Mouse (Mus musculus): ENCODE results near the gene Cbr2. TPM values are rescaled to one million over a fixed set of nuclear protein-coding genes. Genes with fewer than 3 reads are reported as not detected.
A peak's percentile ranks its signal among the peaks of the same experiment; 100 is the strongest.
"Not testable (repeated sequence)": the region's sequence is repeated elsewhere in the genome, so short reads cannot be mapped to it uniquely, and the experiment has no call there.

Gene Cbr2
- polyA plus RNA-seq (2012; rRNA removed): 5.0 and 17.1 TPM in 2 replicates

DNA sequence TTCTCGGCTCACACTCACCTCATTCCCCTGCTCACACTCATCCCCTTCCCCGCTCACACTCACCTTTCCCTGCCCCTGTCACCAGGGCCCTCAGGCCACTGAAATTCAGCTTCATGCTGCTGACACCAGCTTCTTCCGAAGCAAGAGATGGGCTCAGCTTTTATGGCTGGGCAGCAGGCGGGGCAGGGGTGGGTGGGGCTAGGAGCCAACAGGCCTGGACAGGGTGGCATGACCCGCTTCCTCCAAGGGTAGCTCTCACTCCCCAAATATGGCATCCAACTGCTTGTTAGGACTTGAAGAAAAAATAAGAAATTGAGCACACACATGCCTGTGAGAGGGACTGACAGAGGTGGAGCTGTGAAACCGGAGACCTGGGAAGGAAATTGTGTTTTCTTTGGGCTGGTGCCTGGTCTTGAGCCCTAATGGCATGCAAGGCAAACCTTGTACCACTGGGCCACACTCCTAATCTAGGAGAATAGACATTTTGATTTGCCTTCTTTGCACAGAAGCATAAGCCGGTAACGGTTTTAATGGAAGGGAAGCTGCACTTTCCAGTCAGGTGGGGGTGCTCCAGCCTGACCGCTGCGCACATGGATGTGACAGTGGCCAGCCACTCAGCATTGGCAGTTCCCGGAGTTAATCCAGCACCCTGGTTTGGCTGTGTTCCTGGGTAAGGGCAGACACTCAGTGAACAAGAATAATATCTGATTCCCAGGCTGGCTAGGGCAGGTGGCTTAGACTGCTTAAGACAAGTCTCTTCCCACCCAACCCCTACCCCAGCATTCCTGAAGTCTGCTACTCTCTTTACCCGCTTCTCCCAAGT lies at the start of gene Cbr2:
Gene Cbr2 (minus strand): TSS at position 257 of the 823 bp plus-strand sequence.
- no peak for DNase-seq (ENCODE audit: extremely low spot score in 1 of 2, low spot score in 1 of 2)

DNA sequence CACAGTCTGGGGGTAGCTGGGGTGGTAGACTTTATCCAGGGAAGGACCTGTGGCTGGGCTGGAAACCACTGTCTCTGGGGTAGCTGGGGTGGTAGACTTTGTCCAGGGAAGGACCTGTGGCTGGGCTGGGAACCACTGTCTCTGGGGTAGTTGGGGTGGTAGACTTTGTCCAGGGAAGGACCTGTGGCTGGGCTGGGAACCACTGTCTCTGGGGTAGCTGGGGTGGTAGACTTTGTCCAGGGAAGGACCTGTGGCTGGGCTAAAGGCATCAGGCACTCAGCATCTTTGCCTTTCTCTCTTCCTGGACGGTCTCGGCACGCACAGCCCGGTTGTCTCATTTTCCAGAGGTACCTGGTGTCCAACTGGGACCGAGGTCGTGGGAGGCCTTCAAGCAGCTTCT lies 49.4 kb upstream of the Cbr2 start:
- DNase-seq (ENCODE audit: extremely low spot score in 1 of 2, low spot score in 1 of 2): not testable (repeated sequence)

DNA sequence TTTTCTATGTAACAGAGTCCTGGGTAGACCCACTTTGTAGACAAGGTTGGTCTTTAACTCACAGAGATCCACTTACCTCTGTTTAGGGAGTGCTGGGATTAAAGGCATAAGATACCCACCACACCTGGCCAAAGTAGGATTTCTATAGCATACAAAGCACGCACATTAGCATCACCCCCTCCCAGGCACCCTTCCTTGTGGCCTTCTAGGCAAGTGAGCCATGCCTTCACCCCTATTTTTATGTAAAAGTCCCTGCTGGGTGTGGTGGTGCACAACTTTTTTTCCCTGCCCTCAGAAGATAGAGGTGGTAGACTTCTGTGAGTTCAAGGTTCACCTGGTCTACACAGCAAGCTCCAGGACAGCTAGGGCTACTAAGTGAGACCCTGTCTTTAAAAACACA lies 48.0 kb upstream of the Cbr2 start:
- DNase-seq (ENCODE audit: extremely low spot score in 1 of 2, low spot score in 1 of 2): no peak

DNA sequence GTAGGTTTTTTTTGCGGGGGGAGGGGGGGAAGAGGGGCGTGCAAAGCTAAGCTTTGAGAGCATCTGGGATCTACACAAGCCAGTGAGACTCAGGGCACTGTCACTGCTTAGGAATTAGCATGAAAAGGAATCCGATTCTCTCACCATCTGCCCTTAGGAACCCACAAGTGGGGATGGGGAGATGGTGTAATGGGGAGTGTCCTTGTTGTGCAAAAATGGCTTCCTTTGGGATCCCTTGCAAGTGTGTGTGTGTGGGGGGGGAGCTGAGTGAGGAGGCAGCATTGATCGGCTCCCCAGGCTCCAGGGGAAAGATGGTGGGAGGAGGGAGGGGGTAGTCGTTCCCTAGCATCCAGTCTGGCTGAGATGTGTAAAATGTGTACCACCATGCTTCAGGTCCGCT lies 45.2 kb upstream of the Cbr2 start:
- DNase-seq (ENCODE audit: extremely low spot score in 1 of 2, low spot score in 1 of 2): no peak

DNA sequence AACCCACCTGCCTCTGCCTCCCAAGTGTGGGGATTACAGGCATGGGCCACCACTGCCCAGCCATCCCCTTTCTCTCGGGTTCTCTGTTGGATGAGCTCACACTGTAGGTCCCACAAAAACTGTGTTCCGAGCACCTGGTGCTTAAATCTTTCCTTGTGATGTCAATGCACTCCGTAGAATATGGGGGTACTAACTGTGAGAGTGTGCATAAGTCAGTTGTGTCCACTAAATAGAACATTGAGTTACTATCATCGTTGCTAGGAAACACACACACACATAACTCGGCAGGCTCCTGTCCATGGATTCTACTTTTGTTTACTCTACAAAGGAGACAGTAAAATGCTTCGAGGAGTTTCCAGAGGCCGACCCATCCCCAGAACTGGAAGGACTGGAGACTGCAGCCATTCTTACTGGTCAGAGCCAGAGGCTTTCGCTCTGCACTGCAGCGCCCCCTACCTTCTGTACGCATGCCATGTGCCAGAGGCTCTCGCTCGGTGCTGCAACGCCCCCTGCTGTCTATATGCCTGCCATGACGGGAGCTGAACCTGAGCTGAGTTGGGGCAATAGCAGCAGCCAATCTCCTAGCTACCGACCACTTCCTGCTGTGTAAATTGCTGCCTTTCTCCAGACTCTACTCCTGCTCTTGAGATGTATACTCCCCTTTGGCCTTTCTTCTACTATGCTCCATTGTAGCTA lies 44.0 kb upstream of the Cbr2 start:
- DNase-seq (ENCODE audit: extremely low spot score in 1 of 2, low spot score in 1 of 2): peak; percentile 78 to 99

DNA sequence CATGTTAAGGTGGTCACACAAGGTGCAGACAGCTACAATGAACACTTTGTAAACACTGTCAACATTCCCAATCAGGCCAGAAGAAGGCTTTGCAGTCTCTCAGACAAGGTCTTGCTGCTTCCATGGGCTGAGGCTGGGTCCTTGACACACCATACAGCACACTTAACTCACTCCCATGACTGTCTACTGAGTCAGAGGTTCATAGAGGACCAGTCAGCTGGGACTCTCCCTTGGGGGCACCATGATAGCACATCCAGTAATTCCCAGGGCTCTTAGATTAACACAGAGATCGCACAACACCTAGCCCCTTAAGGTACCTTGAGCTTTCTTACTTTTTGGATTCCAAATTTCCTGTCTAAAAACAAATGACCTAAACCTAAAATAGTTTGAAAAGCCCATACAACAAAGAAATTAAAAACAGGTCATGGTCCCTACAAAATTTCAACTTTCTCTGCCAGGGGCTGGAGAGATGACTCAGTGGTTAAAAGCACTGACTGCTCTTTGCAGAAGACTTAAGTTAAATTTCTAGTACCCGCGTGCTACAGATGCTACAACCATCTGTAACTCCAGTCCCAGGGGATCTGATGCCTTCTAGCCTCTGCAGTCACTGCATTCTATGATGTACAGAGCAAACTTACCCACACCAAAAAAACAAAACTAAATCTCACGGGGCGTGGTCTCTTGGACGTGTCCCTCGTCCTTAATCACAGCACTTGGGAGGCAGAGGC lies 41.7 kb upstream of the Cbr2 start:
- DNase-seq (ENCODE audit: extremely low spot score in 1 of 2, low spot score in 1 of 2): no peak

DNA sequence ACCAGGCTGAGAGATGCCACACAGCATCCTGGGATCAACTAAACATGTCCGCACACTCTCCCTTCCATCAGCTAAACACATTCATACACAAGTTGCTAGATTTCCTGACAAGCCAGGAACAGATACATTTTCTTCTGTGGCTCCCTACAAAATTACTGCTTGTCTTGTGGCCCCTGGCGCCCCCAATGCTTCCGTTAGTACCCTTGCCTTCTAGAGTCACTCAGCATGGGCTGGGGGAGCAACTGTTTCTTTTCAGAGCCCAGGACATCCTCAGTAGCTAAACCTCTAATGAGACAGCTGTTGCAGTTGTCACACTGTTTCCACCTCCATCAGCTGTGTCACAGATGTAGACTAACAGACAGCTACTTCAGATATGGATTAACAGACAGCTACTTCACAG lies 40.8 kb upstream of the Cbr2 start:
- no peak for DNase-seq (ENCODE audit: extremely low spot score in 1 of 2, low spot score in 1 of 2)

DNA sequence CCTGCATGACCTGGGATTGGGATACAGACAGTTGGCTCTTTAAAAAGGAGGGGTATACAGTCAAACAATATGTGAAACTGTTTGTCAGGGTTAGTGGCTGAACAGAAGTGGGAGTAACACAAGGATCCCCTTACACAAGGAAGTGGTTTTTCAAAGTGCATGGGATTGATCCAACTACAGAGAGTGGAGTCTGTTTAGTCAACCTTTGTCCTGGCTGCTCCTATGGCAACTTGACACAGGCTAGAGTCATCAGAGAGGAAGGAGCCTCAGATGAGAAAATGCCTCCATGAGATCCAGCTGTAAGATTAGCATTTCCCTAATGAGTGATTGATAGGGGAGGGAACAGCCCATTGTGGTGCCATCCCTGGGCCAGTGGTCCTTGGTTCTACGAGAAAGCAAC lies 36.3 kb upstream of the Cbr2 start:
- DNase-seq (ENCODE audit: extremely low spot score in 1 of 2, low spot score in 1 of 2): no peak

DNA sequence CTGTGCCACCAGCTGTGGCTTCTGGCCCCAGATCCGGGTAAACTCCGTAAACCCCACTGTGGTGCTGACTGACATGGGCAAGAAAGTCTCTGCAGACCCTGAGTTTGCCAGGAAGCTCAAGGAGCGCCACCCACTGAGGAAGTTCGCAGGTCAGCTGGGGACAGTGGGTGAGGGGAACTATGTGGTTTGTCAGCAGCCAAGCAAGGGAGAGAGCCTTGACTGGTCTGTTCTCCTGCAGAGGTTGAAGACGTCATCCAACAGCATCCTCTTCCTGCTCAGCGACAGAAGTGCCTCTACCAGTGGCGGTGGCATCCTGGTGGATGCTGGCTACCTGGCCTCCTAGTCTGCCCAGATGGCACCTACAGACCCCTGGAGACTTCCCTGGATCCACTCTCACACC lies 35.1 kb upstream of the Cbr2 start:
- not testable (repeated sequence) for DNase-seq (ENCODE audit: extremely low spot score in 1 of 2, low spot score in 1 of 2)

DNA sequence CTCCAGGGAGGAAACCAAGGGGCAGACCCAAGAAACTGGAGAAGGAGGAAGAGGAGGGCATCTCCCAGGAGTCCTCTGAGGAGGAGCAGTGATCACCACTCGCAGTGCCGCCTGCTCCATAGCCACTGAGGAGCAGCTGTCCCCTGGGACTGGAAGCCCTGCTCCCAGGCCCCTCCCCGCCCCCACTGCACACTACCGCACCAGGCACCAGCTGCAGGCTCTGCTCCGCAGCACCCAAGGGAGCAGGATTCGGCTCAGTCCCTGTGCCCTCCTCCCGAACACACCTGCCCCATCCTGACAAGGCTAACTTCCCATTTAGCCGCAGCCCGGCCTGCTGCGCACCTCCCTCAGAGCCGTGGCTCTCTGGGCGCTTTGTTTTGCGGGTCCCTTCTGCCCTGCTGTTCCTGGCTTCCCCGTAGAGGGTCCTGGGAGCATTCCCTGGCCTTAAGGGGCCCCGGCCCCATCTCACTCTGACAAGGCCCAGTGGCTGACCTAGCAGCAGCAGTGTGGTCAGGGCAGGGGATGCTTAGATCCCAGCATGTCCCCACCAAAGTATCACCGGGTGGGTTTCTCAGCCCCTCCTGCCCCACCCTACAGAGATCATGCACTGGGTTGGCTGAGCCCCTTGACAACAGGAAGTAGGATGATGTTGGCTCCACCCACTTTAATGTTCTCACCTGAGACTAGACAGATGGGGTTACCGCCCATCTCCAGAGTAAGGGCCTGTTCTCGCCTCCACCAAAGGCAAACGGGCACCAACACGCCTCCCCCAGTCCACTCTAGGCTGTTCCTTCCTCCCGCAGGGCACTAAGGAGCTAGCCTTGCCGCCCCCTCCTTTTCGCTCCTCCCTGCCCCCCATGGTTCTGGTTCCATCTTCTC lies 31.4 kb upstream of the Cbr2 start:
- DNase-seq (ENCODE audit: extremely low spot score in 1 of 2, low spot score in 1 of 2): not testable (repeated sequence)

DNA sequence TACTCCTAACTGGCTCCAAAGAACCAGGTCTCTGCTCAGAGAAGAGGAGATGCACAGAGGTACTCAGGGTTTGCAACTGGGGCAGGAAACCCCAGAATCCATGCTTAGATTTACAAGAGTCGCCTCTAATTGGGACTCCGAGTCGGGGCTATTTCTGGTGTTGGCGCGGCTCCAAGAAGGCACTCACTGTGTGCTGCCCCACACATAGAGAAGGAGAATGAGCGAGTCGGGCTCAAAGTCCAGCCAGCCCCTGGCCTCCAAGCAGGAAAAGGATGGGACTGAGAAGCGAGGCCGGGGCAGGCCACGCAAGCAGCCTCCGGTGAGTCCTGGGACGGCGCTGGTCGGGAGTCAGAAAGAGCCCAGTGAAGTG lies 30.7 kb upstream of the Cbr2 start, which contains the start of gene Hmga1b:
Gene Hmga1b (plus strand): TSS at position 123 of the 370 bp plus-strand sequence.
- not testable (repeated sequence) for DNase-seq (ENCODE audit: extremely low spot score in 1 of 2, low spot score in 1 of 2)

DNA sequence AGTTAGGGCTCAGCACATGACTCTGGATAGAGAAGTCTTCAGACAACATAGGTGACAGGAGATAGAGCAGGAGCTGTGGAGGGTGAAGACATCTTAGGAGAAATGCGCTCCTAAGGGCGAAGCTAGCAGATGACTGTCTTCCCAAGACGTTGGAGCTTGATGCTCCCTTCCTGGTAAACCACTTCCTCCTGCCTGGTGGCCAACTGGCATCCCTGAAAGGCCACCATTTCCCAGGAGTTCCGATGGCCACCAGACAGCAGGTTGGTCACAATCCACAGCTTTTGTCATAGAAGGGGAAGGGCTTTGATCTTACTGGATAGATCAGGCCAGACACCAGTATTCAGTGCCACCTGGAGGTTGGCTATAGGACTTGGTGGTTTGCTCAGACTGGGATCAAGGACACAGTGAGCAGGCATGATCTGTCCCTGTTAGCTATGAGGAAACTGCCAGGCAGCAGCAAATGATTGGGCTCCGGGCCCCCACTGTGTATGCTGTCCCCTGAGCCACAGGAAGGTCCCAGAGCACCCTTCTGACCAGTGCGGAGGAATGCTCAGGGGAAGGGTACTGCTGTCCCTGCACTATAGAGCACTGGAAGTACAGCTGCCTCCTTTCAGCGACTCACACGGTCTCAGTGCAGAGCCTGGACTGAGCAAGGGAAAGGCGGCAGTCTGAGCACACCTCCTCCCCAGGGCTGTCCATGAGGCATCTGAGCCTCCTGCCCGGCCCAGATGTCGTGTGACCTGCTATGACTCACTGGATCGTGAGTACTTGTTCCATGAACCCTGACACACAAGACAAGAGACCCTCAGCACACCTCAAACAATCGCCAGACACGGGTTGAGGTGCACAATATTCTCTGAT lies 30.1 kb upstream of the Cbr2 start:
- no peak for DNase-seq (ENCODE audit: extremely low spot score in 1 of 2, low spot score in 1 of 2)

DNA sequence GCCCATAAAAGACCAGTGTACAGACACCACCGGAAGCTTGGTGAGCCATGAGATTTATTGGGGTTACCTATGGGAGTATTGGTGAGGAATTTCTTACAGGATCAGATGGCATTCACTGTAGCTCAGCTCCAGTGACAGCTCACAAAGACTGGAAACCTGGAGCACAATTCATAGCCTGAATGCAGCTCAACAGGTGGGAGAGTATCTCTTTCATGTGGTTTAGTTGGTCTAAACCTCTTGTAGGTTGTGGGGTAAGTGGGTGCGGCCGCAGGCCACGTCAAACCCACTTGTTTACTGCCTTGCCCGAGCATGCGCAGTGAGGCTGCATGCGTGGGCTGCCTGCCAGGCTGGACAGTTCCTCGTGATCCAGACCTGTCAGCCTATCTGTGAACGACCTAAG lies 28.3 kb upstream of the Cbr2 start:
- no peak for DNase-seq (ENCODE audit: extremely low spot score in 1 of 2, low spot score in 1 of 2)

DNA sequence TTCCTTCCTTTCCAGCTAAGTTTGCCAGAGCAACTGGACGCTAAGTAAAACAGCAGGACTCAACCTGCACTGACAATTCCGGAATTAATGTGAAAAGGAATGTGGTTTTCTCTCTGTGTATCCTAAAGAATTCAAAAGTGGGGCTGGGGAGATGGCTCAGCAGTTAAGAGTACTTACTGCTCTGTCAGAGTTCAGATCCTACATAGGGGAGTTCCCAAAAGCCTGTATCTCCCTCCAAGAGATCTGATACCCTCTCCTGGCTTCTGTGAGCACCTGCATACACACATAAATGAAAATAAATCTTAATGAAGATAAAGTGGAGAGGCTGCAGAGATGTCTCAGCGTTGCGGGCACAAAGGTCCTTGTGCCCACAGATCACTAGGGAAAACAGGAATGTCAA lies 19.7 kb upstream of the Cbr2 start:
- no peak for DNase-seq (ENCODE audit: extremely low spot score in 1 of 2, low spot score in 1 of 2)

DNA sequence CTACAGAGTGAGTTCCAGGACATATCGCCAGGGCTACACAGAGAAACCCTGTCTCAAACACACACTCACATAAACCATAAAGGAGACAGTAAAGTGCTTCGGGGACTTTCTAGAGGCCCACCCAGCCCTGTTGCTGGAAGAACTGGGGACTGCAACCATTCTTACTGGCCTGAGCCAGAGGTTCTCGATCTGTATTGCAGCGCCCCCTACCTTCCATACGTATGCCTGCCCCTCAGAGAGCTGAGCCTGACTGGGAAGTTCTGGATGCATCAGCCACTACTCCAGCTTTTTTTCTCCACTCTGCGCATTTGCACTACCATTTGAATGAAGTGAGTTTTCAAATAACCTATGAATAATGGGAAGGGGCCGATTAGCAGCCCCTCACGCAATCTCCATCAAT lies 17.5 kb upstream of the Cbr2 start:
- DNase-seq (ENCODE audit: extremely low spot score in 1 of 2, low spot score in 1 of 2): peak in 1 of 2 experiments; percentile 35

DNA sequence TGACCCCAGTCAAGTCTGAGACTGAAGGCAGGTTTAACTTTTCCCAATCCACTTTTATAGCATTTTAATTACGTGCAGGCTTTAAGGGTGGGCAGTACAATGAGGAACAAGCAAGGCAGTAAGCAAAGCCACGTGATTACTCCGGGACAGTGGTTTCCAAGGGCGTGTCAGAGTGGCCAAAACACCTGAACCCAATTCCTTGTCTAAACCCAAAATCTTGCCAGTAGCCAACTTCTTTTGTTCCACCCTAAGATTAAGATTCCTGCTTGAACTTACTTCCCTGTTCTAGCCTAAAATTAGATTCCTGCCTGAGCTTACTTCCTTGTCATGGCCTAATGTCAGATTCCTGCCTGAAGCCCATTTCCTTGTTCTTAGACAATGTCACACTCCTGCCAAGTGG lies 16.1 kb upstream of the Cbr2 start:
- no peak for DNase-seq (ENCODE audit: extremely low spot score in 1 of 2, low spot score in 1 of 2)

DNA sequence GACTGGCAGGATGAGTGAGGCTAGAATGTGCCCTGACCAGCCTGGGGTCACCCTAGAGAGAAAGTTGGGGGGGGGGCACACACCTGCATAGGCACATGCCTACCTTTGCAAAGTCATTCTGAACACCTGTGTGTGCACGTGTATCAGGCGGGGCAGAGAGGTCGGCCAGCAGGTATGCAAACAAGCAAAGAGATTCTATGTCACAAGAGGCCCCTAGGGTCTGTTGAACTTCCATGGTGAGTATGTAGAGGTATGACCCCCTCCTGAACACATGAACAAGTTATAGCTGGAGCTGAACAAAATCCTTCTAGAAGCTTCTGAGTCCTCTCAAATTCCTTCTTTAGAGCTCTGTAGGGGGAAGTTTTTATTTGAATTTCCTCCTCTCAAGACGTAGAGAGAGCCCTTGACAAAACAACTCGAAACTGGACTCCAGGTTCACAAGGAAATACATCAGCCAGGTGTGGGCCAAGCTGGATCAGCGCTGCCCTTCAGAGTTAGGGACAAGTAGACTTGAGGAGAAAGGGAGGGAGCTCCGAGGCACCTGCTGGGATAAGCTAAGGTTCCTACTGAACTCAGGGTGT lies 12.3 kb upstream of the Cbr2 start:
- DNase-seq (ENCODE audit: extremely low spot score in 1 of 2, low spot score in 1 of 2): no peak

DNA sequence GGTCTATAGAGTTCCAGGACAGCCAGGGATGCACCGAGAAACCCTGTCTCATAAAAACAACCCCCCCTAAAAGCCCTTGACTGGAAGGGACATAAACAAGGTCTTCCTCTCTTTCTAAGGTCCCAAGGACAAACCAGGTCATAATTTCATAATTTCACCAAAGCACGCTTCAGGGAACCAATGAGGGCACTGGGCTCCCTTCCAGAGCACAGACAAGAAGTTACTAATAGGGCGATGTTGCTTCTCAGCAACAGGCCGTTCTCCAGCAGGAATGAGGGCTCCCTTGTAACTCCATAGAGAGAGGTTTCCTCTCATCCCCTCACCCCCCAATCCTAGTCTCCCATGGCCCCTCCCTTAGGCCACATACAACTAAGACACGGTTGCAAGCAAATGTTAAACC lies 9.1 kb upstream of the Cbr2 start:
- DNase-seq (ENCODE audit: extremely low spot score in 1 of 2, low spot score in 1 of 2): no peak

DNA sequence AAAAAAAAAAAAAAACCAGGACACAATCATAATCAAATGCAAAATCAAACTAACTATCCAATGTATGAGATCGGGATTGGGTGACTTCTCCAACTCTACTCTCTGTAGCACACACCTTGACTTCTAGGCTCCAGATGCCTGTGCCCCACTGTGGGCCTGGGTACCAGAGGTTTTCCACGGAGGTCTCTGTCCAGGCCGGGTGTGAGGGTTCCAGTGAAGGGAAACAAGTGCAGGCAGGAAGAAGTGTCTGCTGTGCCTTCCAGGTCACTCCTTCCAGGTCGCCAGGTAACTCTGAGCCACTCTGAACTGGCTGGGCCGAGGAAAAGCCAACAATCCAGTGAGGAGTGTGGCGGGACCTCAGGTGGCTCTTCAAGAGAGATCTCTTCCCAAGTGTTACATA lies 4.5 kb upstream of the Cbr2 start:
- no peak for DNase-seq (ENCODE audit: extremely low spot score in 1 of 2, low spot score in 1 of 2)

Data from frontal cortex, adult 2 months (tissue).